Mouse (Mus musculus) natural killer cell, adult 2 months (primary cell): ENCODE data around the gene Cad.
"Not testable (repeated sequence)": the region's sequence is repeated elsewhere in the genome, so short reads cannot be mapped to it uniquely, and the experiment has no call there.

Source experiments
- DNase-seq, 2 experiments: peaks; one replicate each; pipeline ENCODE4 v3.0.0; 2022; ENCODE audit warnings: low spot score in 2 of 2

Gene Cad

DNA sequence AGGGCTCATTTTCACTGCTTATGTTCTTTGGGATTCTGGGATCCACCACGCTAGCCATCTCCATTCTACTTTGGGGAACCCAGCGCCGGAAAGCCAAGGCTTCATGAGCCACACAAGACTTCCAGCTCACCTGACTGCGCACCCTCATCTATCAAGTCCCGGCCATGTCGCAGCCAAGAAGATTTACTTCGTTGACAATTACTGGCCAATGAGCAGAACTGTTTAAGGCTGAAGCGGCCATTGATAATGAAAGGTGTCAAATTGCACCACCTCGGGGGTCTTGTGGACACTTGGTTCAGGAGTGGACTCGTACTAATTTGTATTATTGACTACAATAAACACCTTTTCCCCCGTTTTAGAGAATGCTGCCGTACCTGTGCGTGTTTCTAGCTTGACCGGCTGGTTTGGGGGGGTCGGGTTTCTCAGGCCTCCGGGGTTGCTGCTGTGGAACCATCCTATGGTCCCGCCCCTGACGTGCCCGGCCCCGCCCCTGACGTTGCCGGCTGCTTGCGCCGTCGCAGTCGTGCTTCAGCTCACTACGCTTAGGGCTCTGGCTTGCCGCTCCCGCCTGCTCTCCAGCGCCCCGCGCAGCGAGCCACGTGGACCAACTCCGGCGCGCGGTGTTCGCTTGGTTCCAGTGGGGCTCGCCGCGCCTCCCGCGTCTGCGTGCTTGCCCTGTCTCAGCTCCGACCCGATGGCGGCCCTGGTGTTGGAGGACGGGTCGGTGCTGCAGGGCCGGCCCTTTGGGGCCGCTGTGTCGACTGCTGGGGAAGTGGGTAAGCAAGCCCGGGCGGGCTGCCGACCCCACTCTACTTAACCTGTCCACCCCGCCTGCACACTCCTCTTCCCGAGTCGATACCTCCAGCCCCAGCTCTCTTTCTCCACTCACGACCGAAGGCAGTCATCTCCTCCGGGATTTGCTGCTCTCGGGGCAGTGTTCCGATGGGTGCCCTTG lies at the start of gene Cad:
Gene Cad (plus strand): TSS at position 520 of the 955 bp plus-strand sequence.
- DNase-seq: peak; percentile 85 to 89

DNA sequence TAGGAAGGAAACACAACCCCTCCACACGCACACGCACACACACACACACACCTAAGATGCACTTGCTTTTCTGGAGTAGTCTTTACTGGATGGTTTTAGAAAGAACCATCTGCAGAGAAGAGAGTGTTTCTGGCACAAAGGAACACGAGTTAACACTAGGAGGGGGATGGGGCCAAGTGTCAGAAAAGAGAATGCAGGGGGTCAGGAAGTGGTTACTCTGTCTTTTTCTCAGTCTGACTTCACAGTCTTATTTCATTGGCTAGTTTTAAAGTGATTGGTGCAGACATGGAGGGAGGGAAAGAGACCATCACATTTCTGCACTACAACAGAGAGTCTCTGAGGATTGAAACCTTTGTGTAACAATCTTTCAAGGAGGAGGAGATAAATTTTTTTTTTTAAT lies 41.8 kb upstream of the Cad start:
- DNase-seq: peak; percentile 28 to 50

DNA sequence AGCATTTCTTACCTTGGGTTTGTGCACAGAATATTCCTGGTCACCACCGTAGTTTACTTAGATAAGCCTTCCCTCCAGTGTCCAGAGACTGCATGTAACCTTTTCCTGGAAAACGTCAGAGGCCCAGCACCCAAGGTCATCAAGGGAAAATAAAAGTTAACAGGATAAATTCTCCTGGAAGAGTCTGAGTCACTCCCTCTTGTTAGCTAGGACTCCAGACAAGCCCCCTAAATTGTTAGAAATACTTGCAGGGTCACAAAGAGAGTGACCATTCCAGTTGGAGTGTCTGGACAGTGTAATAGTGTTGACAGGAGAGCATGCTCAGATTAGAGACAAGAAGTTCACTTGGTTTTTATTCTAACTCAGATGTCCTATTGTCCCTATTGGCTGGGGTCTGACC lies 38.7 kb upstream of the Cad start:
- no peak for DNase-seq

DNA sequence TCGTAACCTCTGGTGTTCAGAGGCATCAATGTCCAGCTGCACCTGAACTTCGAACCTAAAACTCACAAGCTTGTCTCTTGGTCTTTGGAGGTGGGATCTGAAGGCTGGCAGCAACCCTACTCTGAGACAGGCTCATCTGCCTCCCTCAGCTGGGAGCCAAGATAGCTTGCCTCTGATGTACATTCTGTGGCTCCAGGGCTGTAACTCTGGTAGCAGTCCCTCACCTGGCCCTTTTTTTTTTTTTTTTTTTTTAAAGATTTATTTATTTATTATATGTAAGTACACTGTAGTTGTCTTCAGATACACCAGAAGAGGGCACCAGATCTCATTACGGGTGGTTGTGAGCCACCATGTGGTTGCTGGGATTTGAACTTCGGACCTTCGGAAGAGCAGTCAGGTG lies 32.8 kb upstream of the Cad start:
- not testable (repeated sequence) for DNase-seq

DNA sequence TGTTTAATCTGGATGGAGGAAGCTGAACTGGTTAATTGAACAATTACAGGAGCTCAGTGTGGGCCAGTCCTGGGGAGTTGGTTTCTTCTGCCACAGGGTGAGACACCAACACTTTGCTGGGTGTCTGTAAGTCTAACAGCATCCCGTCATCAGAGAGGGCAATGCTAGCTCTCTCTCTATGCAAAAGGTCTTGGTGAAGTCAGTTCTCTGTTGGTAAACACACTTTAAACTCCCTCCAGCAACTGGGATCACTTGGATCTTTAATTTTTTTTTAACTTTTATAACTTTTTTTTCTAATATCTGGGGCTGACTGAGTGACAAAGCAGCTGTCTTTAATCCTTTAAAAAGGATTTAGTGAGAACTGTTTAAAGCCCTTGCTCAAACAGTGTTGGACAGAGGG lies 31.9 kb upstream of the Cad start:
- DNase-seq: no peak

DNA sequence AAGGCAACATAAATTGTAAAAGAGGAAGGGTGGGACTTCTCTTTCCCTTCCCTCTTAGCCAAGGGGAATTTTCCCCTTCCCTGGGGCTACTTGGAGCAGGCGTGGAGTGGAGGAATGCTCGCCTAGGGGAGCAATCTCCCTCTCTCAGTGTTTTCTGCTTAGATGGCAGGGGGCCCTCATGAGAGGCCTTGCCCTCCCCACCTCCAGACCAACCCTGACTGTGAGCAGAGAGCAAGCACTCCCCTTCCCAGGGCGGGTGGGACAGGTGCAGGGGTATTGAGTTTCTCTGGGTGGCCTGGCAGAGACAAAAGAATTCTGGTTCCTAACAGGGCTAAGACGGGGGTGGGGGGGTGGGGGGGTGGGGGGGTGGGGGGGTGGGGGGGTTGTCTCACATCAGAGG lies 31.3 kb upstream of the Cad start:
- no peak for DNase-seq

DNA sequence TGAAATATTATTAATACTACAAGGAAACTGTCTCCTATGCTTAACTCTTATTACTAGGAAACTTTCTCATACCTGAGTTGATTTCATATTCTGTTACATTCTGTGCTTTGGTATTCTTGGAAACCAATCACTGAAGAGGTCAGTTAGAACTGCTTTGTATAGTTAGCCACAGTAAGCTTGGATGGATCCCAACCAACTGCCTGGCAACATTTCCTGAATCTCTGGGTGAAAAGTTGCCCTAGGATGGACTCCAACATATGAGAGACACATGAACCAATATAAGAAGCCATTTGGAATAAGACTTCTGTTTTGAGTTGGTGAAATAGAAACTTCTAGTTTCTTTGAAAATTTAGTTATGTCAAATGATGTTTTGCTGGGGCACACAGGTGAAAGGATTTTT lies 29.9 kb upstream of the Cad start:
- DNase-seq: no peak

DNA sequence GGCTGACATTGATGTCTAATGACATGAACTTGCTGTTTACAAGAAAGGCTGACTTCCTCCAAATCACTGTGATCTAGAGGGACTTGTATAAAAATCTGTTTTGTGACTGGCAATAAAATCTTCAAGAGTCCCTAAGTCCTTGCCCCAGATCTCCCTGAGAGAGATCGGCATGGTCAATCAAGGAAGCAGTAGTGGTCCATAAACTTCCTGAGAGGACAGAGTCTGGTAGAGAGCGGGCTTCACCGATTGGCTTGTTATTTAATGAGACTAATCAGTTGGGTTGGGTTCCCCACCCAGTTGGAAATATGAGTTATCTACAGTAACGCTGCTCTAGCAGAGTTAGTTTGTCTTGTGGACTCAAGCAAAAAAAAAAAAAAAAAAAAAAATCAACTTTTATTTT lies 23.7 kb upstream of the Cad start:
- DNase-seq: no peak

DNA sequence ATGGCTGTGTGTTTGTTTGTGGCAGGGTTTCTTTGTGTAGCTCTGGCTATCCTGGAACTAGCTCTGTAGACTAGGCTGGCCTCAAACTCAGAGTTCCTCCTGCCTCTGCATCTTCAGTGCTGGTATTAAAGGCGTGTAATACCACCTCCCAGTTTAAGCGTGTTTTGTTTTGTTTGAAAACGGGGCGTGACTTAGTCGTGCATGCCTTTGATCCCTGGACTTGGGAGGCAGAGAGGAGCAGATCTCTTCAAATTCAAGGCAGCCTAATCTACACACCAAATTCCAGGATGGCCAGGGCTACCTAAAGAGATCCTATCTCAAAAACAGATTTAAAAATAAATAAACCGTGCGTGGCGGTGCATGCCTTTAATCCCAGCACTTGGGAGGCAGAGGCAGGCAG lies 23.1 kb upstream of the Cad start:
- no peak for DNase-seq

DNA sequence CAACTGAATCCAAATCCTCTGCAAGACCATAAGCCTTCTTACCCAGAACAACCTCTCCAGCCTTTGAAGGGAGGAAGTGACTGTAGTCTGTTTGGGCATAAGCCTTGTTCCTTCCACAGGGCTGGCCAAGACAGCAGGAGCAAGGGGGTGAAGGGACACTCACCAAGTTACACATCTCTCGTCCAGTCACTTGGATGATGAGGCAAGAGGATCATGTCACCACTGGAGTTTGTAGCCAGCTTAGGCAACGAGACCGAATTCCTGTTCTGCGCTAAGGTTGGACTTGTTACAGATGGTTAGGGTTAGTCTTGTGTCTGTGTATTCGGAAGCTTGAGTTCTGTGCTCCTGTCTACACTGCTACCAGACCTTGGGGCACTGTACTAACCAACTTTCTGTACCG lies 19.9 kb upstream of the Cad start:
- DNase-seq: no peak

DNA sequence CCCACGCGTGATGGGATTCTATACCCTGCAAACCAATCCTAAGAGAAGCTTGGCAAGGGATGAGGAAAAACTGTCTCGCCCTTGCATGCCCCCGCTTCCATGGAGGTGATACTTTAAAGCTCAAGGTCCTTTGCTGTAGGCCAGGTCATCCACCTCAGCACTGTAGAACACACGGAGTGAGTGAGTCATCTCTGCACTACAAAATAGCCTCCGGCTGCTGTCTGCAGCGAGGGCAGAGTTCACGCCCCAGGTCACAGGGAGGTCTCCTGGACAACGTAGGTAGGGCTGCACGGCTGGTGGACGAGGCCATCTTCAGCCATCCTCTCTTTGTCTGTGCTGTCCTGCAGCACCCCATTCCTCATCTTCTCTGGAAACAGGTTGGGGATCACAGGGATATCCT lies 18.0 kb upstream of the Cad start:
- DNase-seq: not testable (repeated sequence)

DNA sequence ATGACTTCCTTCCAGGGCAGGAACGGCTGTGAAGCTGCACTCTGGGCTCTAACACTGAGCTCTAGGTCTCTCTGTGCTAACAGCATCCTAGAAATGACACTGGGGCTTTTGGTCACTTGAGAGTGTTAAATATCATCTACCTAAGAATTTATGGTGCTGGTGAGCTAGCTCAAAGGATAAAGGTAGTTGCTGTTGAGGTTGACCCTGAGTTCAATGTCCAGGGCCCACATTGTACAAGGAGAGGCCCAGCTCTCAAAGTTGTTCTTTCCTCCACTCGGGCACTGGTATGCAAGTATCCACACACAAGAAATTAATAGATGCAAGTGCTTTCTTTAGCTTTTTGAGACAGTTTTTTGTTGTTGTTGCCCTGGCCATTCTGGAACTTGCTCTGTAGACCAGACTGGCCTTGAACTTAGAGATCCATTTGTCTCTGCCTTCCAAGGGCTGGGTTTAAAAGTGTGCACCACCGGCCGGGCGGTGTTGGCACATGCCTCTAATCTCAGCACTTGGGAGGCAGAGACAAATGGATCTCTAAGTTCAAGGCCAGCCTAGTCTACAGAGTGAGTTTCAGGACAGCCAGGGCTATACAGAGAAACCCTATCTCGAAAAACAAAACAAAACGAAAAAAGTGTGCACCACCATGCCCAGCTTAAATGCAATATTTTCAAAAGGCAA lies 16.3 kb upstream of the Cad start:
- no peak for DNase-seq

DNA sequence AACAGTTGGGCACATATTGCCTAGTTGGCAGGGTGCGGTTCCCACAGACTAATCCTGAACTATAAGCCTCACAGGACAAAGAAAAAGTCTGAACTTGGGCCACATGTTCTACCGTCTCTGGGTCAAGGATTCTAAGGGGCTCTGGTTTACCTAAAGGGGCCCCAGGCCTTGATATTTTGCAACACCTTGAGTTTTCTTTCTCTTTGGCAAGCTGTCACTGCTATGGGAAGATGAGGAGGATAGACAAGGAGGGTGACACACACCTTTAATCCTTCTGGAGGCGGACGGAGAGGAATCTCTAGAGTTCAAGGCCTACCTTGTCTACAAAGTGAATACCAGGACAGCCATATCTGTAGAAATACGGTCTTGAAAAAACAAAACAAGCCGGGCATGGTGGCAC lies 8.2 kb upstream of the Cad start:
- no peak for DNase-seq

DNA sequence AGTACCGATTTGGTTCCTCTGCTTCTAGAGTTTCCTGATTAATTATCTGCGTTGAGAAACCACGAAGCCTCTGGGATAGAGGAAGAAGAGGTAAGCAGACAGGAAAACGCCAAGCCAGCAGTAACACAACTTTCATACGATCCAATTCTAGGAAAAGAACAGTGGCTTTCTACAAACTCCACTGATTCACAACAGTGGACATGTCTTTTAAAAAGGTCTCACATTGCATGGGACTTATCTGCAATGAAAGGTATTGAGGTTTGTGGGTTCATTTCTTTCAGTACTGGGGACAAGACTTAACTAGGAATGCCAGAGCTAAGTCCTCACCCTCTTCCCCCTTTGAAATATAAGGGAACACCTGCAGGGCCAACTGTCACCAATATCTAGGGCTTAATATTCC lies 7.5 kb upstream of the Cad start:
- no peak for DNase-seq

DNA sequence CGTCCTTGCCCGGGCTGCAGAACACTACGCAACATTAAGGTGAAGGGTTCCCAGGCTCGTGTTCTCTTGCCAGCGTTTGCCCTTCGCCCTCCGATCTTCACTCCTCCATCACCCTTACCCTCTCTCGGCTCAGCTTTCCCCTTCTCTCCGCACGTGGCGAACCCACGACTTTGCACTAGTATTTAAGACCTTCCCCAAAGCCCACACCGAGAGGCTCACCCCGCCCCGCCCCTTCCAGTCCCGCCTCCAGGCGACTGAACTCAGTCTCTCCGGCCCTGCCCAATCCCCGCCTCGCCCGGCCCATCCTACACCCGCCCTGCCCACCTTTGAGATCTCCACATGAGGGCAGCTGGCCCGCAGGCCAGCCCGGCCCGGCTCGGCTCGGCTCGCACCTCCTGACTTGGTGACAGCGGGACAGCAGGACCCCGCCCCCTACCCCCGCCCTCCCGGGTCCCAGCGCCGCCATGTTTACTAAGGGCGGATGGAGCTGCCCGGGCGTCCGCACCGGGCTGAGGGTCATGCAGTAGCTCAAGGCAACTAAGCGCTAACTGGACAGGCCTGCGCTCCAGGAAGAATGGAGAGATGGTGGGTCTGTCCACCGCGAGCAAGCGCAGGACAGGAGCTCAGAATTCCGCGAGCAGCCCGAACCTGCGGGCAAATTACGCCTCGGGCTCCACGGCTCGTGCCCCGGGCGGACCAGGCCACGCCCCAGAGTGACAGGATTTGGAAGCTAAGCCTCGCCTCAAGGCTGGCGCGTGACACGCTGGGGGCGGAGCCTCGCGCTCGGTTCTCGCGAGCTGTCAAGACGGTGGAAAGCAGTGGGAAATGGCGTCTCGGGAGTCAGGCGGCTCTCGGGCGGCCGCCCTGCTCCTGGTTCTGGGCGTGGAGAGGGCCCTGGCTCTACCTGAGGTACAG lies 6.5 kb upstream of the Cad start, which contains the start of gene Atraid:
Gene Atraid (plus strand): TSS at position 465 of the 915 bp plus-strand sequence.
- DNase-seq: peak; percentile 98

DNA sequence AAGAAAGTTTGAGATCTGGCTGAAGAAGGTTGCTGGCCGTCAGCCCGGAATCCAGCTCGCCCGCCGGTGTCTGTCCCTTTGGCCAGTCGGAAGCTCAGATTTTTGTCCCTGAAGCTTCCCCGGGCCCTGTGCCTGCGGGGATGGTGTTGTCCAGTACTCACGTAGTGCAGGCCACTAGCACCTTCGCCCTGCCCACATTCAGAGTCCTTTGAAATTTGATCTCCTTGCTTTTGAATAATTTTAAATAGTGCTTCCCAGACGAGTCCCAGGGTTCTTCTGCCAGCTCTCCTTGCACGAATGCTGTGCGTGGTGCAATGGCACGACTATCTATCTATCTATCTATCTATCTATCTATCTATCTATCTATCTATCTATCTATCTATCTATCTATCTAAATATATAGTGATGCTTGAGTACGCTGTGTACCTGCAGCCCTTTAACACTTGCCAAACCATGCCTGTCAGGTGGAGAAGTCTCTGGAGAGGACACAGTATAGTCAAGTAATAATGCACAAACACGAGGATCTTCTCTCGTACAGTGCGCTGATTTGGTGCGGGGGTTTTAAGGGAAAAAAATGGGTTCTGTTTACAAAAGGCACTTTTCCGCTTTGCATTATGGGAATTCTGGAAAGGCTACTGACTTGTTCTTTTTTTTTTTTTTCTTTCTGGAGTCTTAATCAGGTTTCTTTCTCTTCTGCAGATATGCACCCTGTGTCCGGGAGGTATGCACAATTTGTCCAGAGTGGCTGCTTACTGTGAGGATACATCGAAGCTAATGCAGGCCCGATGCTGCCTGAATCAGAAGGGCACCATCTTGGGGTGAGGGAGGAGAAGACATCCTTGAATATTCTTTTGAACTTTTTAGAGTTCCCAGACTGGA lies 5.6 kb upstream of the Cad start, which contains the start of gene Slc5a6:
Gene Slc5a6 (minus strand): TSS at position 162 of the 879 bp plus-strand sequence.
- DNase-seq: peak; percentile 50 to 55

DNA sequence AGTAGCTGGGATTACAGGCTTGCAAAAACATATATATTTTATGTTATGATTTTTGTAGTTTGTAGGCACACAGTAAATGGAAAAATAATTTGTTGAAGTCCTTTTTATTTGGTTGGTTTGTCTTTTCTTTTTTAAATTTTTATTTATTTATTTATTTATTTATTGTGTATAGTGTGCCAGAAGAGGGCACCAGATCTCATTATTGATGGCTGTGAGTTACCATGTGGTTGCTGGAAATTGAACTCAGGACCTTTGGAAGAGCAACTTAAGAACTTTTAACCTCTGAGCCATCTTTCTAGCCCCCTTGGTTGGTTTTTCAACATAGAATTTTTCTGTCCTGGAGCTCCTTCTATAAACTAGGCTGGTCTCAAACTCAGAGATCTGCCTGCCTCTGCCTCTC lies 4.2 kb upstream of the Cad start:
- no peak for DNase-seq

DNA sequence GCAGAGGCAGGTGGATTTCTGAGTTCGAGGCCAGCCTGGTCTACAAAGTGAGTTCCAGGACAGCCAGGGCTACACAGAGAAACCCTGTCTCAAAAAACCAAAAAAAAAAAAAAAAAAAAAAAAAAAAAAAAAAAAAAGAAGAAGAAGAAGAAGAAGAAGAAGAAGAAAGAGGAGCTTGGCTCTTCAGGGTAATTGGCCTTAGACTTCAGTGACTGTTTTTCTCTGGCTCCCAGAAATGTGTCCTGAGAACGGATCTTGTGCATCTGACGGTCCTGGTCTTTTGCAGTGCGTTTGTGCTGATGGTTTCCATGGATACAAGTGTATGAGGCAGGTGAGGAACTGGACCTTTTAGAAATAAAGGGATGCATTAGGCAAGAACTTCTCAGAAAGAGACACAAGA lies 852 bp upstream of the Cad start:
- not testable (repeated sequence) for DNase-seq

DNA sequence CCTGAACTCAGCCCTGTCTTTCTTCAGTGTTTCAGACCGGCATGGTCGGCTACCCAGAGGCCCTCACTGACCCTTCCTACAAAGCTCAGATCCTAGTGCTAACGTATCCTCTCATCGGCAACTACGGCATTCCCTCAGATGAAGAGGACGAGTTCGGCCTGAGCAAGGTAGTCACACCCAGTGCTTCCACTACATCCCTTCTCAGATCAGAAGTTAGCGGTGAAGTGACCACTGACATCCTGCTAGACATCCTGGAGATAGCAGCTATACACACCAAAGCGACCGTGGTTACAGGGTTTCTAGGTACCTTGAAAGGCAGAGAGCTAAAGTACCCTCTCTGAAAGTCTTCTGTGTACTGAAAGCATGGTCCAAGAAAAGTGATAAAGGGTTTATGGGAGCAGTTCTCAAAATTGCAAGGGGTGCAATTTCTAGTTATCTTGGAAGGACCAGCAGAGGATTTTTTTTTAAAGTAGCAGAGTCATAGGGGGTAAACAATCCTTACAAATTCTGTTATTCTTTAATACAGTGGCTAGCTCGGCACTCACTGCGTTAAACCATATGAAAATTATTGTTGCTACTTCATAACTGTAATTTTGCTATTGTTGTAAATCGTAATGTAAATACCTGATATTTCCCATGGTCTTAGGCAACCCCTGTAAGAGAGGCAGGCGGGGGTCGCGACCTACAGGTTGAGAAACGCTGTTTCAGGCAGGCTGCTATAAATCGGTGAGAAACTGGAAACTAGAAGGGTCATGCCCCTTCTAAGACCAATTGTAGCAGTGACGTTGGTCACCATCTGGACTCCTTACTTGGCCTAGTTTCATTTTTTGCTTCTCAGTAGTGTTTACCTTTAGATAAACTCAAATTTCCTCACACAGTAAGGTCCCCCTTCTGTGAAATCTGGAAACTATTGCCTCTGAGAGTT lies 898 bp downstream of the Cad start:
- peak; percentile 15 to 38 for DNase-seq

DNA sequence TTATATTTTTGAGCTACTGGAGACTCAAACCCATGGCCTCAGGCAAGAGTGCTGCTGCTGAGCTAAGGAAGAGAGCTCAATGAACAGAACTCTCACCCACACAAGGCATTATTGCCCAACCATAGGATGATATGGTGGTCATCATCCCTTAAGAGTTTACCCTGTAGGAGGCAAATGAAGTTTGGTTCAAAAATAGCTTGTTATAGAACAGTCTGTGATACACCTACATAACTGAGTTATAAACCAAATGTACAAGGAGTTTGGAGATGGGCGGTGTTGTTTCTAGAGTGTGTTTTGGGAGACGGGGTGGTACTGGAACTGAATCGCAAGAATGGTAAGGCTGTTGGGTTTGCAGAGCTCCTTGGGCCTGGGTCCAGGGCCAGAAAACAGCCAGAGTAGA lies 15.2 kb downstream of the Cad start:
- no peak for DNase-seq
